Mouse (Mus musculus) ES-Bruce4 (cell line): ENCODE measurements around the gene Plxdc2. TPM values are rescaled to one million over a fixed set of nuclear protein-coding genes. Genes with fewer than 3 reads are reported as not detected.

ENCODE experiments used
- H3K27ac ChIP-seq: 2 replicates; pipeline ENCODE4 v1.5.1; 2012; ENCODE audit warnings: low read length, inconsistent platforms; ENCODE audit not compliant: insufficient read depth
- H3K27me3 ChIP-seq: 2 replicates; pipeline ENCODE4 v1.6.1; 2012; ENCODE audit warnings: mild to moderate bottlenecking, low read length, inconsistent platforms; ENCODE audit not compliant: control insufficient read depth, poor library complexity, insufficient read depth, severe bottlenecking
- H3K36me3 ChIP-seq: 2 replicates; pipeline ENCODE4 v1.6.1; 2012; ENCODE audit warnings: inconsistent platforms, mild to moderate bottlenecking, low read length, moderate library complexity; ENCODE audit not compliant: control insufficient read depth, poor library complexity, insufficient read depth, severe bottlenecking
- H3K4me1 ChIP-seq: one replicate; pipeline ENCODE4 v1.8.1; 2011; ENCODE audit warnings: low read length; ENCODE audit not compliant: control insufficient read depth, insufficient read depth
- H3K4me3 ChIP-seq: 2 replicates; pipeline ENCODE4 v1.5.1; 2011; ENCODE audit warnings: low read depth, mild to moderate bottlenecking, low read length
- H3K9ac ChIP-seq: 2 replicates; pipeline ENCODE4 v1.6.1; 2012; ENCODE audit warnings: low read depth, mild to moderate bottlenecking, inconsistent platforms; ENCODE audit not compliant: poor library complexity, severe bottlenecking
- H3K9me3 ChIP-seq: replicated peaks from 2 replicates; pipeline ENCODE4 v1.6.1; 2012; ENCODE audit warnings: mild to moderate bottlenecking, low read length, inconsistent platforms; ENCODE audit not compliant: control insufficient read depth, poor library complexity, insufficient read depth, severe bottlenecking
- CTCF ChIP-seq: IDR thresholded peaks from one replicate; pipeline ENCODE4 v1.8.1; 2011; ENCODE audit warnings: low read depth, low read length
- EP300 ChIP-seq: IDR thresholded peaks from 2 replicates; pipeline ENCODE4 v1.6.1; 2011; ENCODE audit warnings: low read depth, low read length; ENCODE audit not compliant: insufficient read depth
- POLR2A ChIP-seq: IDR thresholded peaks from one replicate; pipeline ENCODE4 v1.8.1; 2011; ENCODE audit warnings: low read length; ENCODE audit not compliant: insufficient read depth
- polyA plus RNA-seq: library from polyadenylated mRNA; stranded (reverse); fragments of >200 nt; gene quantifications from 2 replicates; pipeline ENCODE4 v1.2.4, GENCODE M21; 2011; ENCODE audit warnings: low read depth; ENCODE audit not compliant: missing spikeins, insufficient read depth, insufficient read length

Plxdc2 gene
- polyA plus RNA-seq, 1 experiment, result 20.0 TPM

- Histone ChIP-seq H3K9me3 (no peaks in the 10 kb centered on the region), H3K4me3 (no peak overlapping the region)
- TF ChIP-seq EP300 (no peak), POLR2A (no peak), CTCF (no peak)
Measured at GRCm38 (mm10) chr2:16370419-16370818, 14.3 kb downstream of the Plxdc2 start.

GRCm38 (mm10) chr2:16374288-16374687 lies 18.2 kb downstream of the Plxdc2 start:
- Histone ChIP-seq H3K9ac (no peak overlapping the region), H3K9me3 (no peaks in the 10 kb centered on the region), H3K4me1 (no peaks in the 10 kb centered on the region), H3K36me3 (no peaks in the 10 kb centered on the region), H3K27ac (no peak overlapping the region), H3K4me3 (no peak overlapping the region), H3K27me3 (no peaks in the 10 kb centered on the region)
- no peak for TF ChIP-seq POLR2A
- TF ChIP-seq EP300, result no peak
- no peak for TF ChIP-seq CTCF

More at GRCm38 (mm10) chr2:16370419-16370818, 14.3 kb downstream of the Plxdc2 start:
- Histone ChIP-seq H3K27me3 (no peaks in the 10 kb centered on the region), H3K27ac (no peak overlapping the region), H3K4me1 (no peaks in the 10 kb centered on the region), H3K36me3 (no peaks in the 10 kb centered on the region), H3K9ac (no peak overlapping the region)

GRCm38 (mm10) chr2:16386206-16386605 lies 30.1 kb downstream of the Plxdc2 start:
- Histone ChIP-seq H3K4me1 (no peaks in the 10 kb centered on the region), H3K27ac (no peak overlapping the region), H3K4me3 (no peak overlapping the region), H3K9ac (no peak overlapping the region), H3K9me3 (no peaks in the 10 kb centered on the region), H3K36me3 (no peaks in the 10 kb centered on the region; the same call in 1 of the 2 replicates), H3K27me3 (no peaks in the 10 kb centered on the region)
- TF ChIP-seq EP300 (no peak), POLR2A (no peak), CTCF (no peak)

GRCm38 (mm10) chr2:16386692-16387091 lies 30.6 kb downstream of the Plxdc2 start:
- Histone ChIP-seq H3K27ac (no peak overlapping the region), H3K27me3 (no peaks in the 10 kb centered on the region), H3K4me1 (no peaks in the 10 kb centered on the region), H3K9me3 (no peaks in the 10 kb centered on the region), H3K9ac (no peak overlapping the region), H3K4me3 (no peak overlapping the region), H3K36me3 (no peaks in the 10 kb centered on the region; the same call in 1 of the 2 replicates)
- TF ChIP-seq CTCF (no peak), POLR2A (no peak), EP300 (no peak)

GRCm38 (mm10) chr2:16387787-16388186 lies 31.7 kb downstream of the Plxdc2 start:
- no peak for TF ChIP-seq CTCF
- TF ChIP-seq EP300, result no peak
- no peak for TF ChIP-seq POLR2A
- Histone ChIP-seq H3K9ac (no peak overlapping the region), H3K9me3 (no peaks in the 10 kb centered on the region), H3K36me3 (no peaks in the 10 kb centered on the region; the same call in 1 of the 2 replicates), H3K27ac (no peak overlapping the region), H3K27me3 (no peaks in the 10 kb centered on the region), H3K4me3 (no peak overlapping the region), H3K4me1 (no peaks in the 10 kb centered on the region)

GRCm38 (mm10) chr2:16397501-16397900 lies 41.4 kb downstream of the Plxdc2 start:
- Histone ChIP-seq H3K36me3 (no peaks in the 10 kb centered on the region), H3K27ac (no peak overlapping the region), H3K9me3 (no peaks in the 10 kb centered on the region), H3K4me3 (no peak overlapping the region), H3K4me1 (no peaks in the 10 kb centered on the region), H3K9ac (no peak overlapping the region), H3K27me3 (no peaks in the 10 kb centered on the region)
- no peak for TF ChIP-seq EP300
- no peak for TF ChIP-seq CTCF
- no peak for TF ChIP-seq POLR2A

GRCm38 (mm10) chr2:16398006-16398405 lies 41.9 kb downstream of the Plxdc2 start:
- Histone ChIP-seq H3K27ac (no peak overlapping the region), H3K4me1 (no peaks in the 10 kb centered on the region), H3K27me3 (no peaks in the 10 kb centered on the region), H3K9me3 (no peaks in the 10 kb centered on the region), H3K4me3 (no peak overlapping the region), H3K36me3 (no peaks in the 10 kb centered on the region), H3K9ac (no peak overlapping the region)
- TF ChIP-seq POLR2A, result no peak
- TF ChIP-seq CTCF, result no peak
- TF ChIP-seq EP300, result no peak
